Mouse (Mus musculus): ENCODE results near the gene Itgb3bp.

GRCm38 (mm10) chr4:99969328-99969727 lies 39.7 kb upstream of the Itgb3bp start:
- TF ChIP-seq POLR2A (IDR thresholded peaks at IDR 0.05; ENCODE audit: borderline replicate concordance, extremely low read depth, low read depth, low read length) (no peak), CTCF (IDR thresholded peaks at IDR 0.05; ENCODE audit: insufficient read depth, low read length) (no peak)

All from lung, adult 2 months (tissue).